ENCODE assay signal across 9 mouse cellular contexts in the genomic region with DNA sequence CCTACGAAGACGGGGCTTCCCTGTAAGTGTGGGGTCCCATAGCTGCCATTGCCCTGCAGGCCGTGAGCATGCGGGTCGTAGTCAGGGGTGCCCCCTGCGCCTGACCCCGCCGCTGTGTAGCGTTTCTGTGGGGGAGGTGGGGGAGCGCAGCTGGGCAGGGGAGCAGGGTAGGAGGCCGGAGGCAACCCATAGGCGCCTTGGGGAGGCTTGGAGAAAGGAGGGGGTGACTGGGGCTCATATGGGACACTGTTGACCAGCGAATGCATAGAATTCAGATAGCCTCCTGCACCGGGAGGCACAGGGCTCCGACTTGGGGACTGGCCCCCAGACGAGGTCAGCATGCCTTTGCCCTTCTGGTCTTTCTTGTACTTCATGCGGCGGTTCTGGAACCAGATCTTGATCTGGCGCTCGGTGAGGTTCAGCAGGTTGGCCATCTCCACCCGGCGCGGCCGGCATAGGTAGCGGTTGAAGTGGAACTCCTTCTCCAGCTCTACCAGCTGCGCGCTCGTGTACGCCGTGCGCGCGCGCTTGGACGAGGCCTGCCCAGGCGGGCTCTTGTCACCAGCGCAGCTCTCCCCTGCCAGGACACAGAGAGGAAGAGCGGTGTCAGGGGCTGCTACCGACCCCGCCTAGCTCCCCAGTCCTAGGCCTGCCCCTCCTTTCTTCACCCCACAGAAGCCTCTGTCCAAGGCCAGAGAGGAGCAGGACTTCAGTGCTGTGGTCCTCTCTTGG. TPM values are rescaled to one million over a fixed set of nuclear protein-coding genes. Genes with fewer than 3 reads are reported as not detected.
DNase-seq lines count a peak whose midpoint lies in the region; ATAC-seq and TF ChIP-seq lines count a peak whose summit lies in the region.
"Had no signal": no experiment of that assay in that cellular context is flagged by ENCODE, and none has a peak within 500 bp of the region (broad histone marks: within the 10 kb centered on the region; RNA-seq: fewer than 3 reads in every experiment).

No protein-coding gene starts in this region.

- peak overlapping the region; percentile 70 for H3K4me2 ChIP-seq in intestine, embryonic 14.5 days (ENCODE audit: low read length)
- no peak overlapping the region for H3K4me2 ChIP-seq in liver, embryonic 14.5 days (ENCODE audit: low read depth)

- no peaks in the 10 kb centered on the region for H3K36me3 ChIP-seq in intestine, embryonic 14.5 days (ENCODE audit: control insufficient read depth, insufficient read depth, low read length)
- H3K36me3 ChIP-seq in liver, embryonic 14.5 days (replicated peaks; ENCODE audit: control insufficient read depth, insufficient read depth, low read depth), result no peaks in the 10 kb centered on the region
- H3K36me3 ChIP-seq in thymus, adult 2 months (ENCODE audit: control insufficient read depth, insufficient read depth, low read length), result no peaks in the 10 kb centered on the region

- H3K9ac ChIP-seq in intestine, embryonic 14.5 days (ENCODE audit: low read length), result peak overlapping the region; percentile 87
- H3K9ac ChIP-seq in liver, embryonic 14.5 days (replicated peaks), result no peak overlapping the region

- peak; percentile 76 for DNase-seq in embryo, embryonic 11 days
- DNase-seq in embryo, embryonic 9.5 days (ENCODE audit: extremely low spot score), result no peak
- DNase-seq in adrenal gland, postnatal 10 days, result peak; percentile 65
- peak; percentile 75 for DNase-seq in intestine, embryonic 14.5 days (ENCODE audit: low spot score)
- DNase-seq in liver, embryonic 14.5 days (ENCODE audit: low read depth in 3 of 3, low spot score in 3 of 3), result no peak
- no peak for DNase-seq in left cerebral cortex, postnatal 14 days (ENCODE audit: low spot score in 2 of 2)
- DNase-seq in thymus, adult 2 months, result no peak
- no peak for DNase-seq in layer of hippocampus, adult 2 months (ENCODE audit: low spot score in 2 of 2)

- TF ChIP-seq POLR2A in thymus, adult 2 months (IDR thresholded peaks at IDR 0.05; ENCODE audit: control insufficient read depth, extremely low read depth, insufficient read depth, low read length, poor library complexity), result no peak

- H3K27ac ChIP-seq in intestine, embryonic 14.5 days (ENCODE audit: low read depth), result peak overlapping the region; percentile 88
- no peak overlapping the region for H3K27ac ChIP-seq in liver, embryonic 14.5 days
- H3K27ac ChIP-seq in thymus, adult 2 months (ENCODE audit: control insufficient read depth, insufficient read depth, low read length), result no peak overlapping the region
- H3K27ac ChIP-seq in layer of hippocampus, adult 2 months, result no peak overlapping the region

- H3K4me3 ChIP-seq in intestine, embryonic 14.5 days (ENCODE audit: low read depth, low read length), result peak overlapping the region; percentile 59
- no peak overlapping the region for H3K4me3 ChIP-seq in liver, embryonic 14.5 days (ENCODE audit: insufficient read depth in 1 of 2, low read depth in 2 of 2, low read length in 2 of 2)
- H3K4me3 ChIP-seq in thymus, adult 2 months (ENCODE audit: control insufficient read depth, insufficient read depth, low read length), result no peak overlapping the region
- no peak overlapping the region for H3K4me3 ChIP-seq in layer of hippocampus, adult 2 months
- H3K4me3 ChIP-seq: myocyte had no signal

- H3K27me3 ChIP-seq in intestine, embryonic 14.5 days (replicated peaks; ENCODE audit: control insufficient read depth, insufficient read depth, low read length), result 0 out of 2 replicates have a peak, but pooled peaks cover 8% of the 10 kb centered on the region
- peaks cover 98% of the 10 kb centered on the region for H3K27me3 ChIP-seq in liver, embryonic 14.5 days (ENCODE audit: control insufficient read depth, insufficient read depth, low read length)
- H3K27me3 ChIP-seq in thymus, adult 2 months (ENCODE audit: control insufficient read depth, insufficient read depth, low read length), result 0 out of 2 replicates have a peak, but pooled peaks cover 2% of the 10 kb centered on the region

- no peaks in the 10 kb centered on the region for H3K9me3 ChIP-seq in intestine, embryonic 14.5 days (ENCODE audit: control insufficient read depth, low read length)
- no peaks in the 10 kb centered on the region for H3K9me3 ChIP-seq in liver, embryonic 14.5 days (ENCODE audit: control insufficient read depth, low read length)

- WGBS in intestine, embryonic 14.5 days, result 28% methylated on average over 40 of the region's 40 CpGs
- 10% methylated on average over 40 of the region's 40 CpGs for WGBS in liver, embryonic 14.5 days (ENCODE audit: insufficient replicate concordance)
- 92% methylated on average over 40 of the region's 40 CpGs for WGBS in thymus, adult 2 months

- intact Hi-C loops in left cerebral cortex, postnatal 14 days (cut with DNase I), result no loop called here

- ATAC-seq in intestine, embryonic 14.5 days (replicated peaks; ENCODE audit: low FRiP score, low TSS enrichment, low read depth), result no peak
- peak; percentile 55; the same call in 1 of the 2 replicates for ATAC-seq in liver, embryonic 14.5 days (ENCODE audit: insufficient read depth)

- H3K4me1 ChIP-seq in intestine, embryonic 14.5 days (replicated peaks; ENCODE audit: control insufficient read depth, insufficient read depth, low read length), result peaks cover 42% of the 10 kb centered on the region
- H3K4me1 ChIP-seq in liver, embryonic 14.5 days (replicated peaks; ENCODE audit: control insufficient read depth in 2 of 2, insufficient read depth in 2 of 2, low read length in 1 of 2), result no peaks in the 10 kb centered on the region
- H3K4me1 ChIP-seq in thymus, adult 2 months (replicated peaks; ENCODE audit: control insufficient read depth, insufficient read depth, low read length), result no peaks in the 10 kb centered on the region

- TF ChIP-seq CTCF in liver, embryonic 14.5 days (IDR thresholded peaks at IDR 0.05; ENCODE audit: low read depth), result no peak
- TF ChIP-seq CTCF in thymus, adult 2 months (IDR thresholded peaks at IDR 0.05; ENCODE audit: borderline replicate concordance, control insufficient read depth, extremely low read depth, insufficient read depth, low read length, poor library complexity), result no peak
- no peak for TF ChIP-seq CTCF in layer of hippocampus, adult 2 months (conservative IDR thresholded peaks at IDR 0.05)

- TF ChIP-seq EP300 in liver, embryonic 14.5 days (IDR thresholded peaks at IDR 0.05; ENCODE audit: low read depth), result no peak

RNA-seq across cellular contexts. Expression of a gene that starts 5.7 kb away (rescaled TPM):
- 1 to 10 TPM; 2.3 to 5.1 TPM for total RNA-seq in adrenal gland, postnatal 10 days (2021)
- polyA plus RNA-seq in intestine, embryonic 14.5 days (2014; fragmentation: Nextera tagmentation; extraction: Ambion mirVana), result 10.1 and 10.8 TPM in 2 replicates
- polyA plus RNA-seq in liver, embryonic 14.5 days (2012; rRNA removed), result 0.26 and 0.30 TPM in 2 replicates
- 0.14 and 0.33 TPM in 2 replicates for polyA plus RNA-seq in liver, embryonic 14.5 days (2014; fragmentation: Nextera tagmentation; extraction: Ambion mirVana)
- not detected for total RNA-seq in left cerebral cortex, postnatal 14 days (2021)
- 0.85 and 1.4 TPM in 2 replicates for polyA plus RNA-seq in thymus, adult 2 months (2012; rRNA removed)
- not detected for total RNA-seq in layer of hippocampus, adult 2 months (2021)

RNA-seq across cellular contexts. Expression of a gene that starts 7.0 kb away (rescaled TPM):
- total RNA-seq in adrenal gland, postnatal 10 days (2021), result under 1 TPM; 0.27 to 0.94 TPM
- polyA plus RNA-seq in intestine, embryonic 14.5 days (2014; fragmentation: Nextera tagmentation; extraction: Ambion mirVana), result 2.5 and 2.8 TPM in 2 replicates
- 0.03 and 0.04 TPM in 2 replicates for polyA plus RNA-seq in liver, embryonic 14.5 days (2012; rRNA removed)
- polyA plus RNA-seq in liver, embryonic 14.5 days (2014; fragmentation: Nextera tagmentation; extraction: Ambion mirVana), result 0.03 TPM in 1 of 2 replicates, not detected in the other
- total RNA-seq in left cerebral cortex, postnatal 14 days (2021), result not detected
- 0.04 TPM in 1 of 2 replicates, not detected in the other for polyA plus RNA-seq in thymus, adult 2 months (2012; rRNA removed)
- not detected for total RNA-seq in layer of hippocampus, adult 2 months (2021)

RNA-seq across cellular contexts. Expression of a gene that starts 12.2 kb away (rescaled TPM):
- 1 to 10 TPM in 1 of 2 experiments, under 1 TPM in 1; 0.91 to 1.2 TPM for total RNA-seq in adrenal gland, postnatal 10 days (2021)
- 1.2 and 1.4 TPM in 2 replicates for polyA plus RNA-seq in intestine, embryonic 14.5 days (2014; fragmentation: Nextera tagmentation; extraction: Ambion mirVana)
- polyA plus RNA-seq in liver, embryonic 14.5 days (2012; rRNA removed), result 0.21 and 0.33 TPM in 2 replicates
- polyA plus RNA-seq in liver, embryonic 14.5 days (2014; fragmentation: Nextera tagmentation; extraction: Ambion mirVana), result 0.40 and 0.47 TPM in 2 replicates
- total RNA-seq in left cerebral cortex, postnatal 14 days (2021), result not detected
- 0.43 and 0.63 TPM in 2 replicates for polyA plus RNA-seq in thymus, adult 2 months (2012; rRNA removed)
- not detected for total RNA-seq in layer of hippocampus, adult 2 months (2021)

RNA-seq across cellular contexts. Expression of a gene that starts 21.2 kb away (rescaled TPM):
- 10 to 100 TPM in 1 of 2 experiments, 1 to 10 TPM in 1; 8.0 to 11.4 TPM for total RNA-seq in adrenal gland, postnatal 10 days (2021)
- polyA plus RNA-seq in intestine, embryonic 14.5 days (2014; fragmentation: Nextera tagmentation; extraction: Ambion mirVana), result 7.5 and 7.7 TPM in 2 replicates
- 0.25 and 0.26 TPM in 2 replicates for polyA plus RNA-seq in liver, embryonic 14.5 days (2012; rRNA removed)
- polyA plus RNA-seq in liver, embryonic 14.5 days (2014; fragmentation: Nextera tagmentation; extraction: Ambion mirVana), result 0.09 and 0.14 TPM in 2 replicates
- not detected for total RNA-seq in left cerebral cortex, postnatal 14 days (2021)
- 1.2 and 1.5 TPM in 2 replicates for polyA plus RNA-seq in thymus, adult 2 months (2012; rRNA removed)
- not detected for total RNA-seq in layer of hippocampus, adult 2 months (2021)

RNA-seq across cellular contexts. Expression of a gene that starts 34.1 kb away (rescaled TPM):
- 10 to 100 TPM; 28.0 to 28.2 TPM for total RNA-seq in adrenal gland, postnatal 10 days (2021)
- polyA plus RNA-seq in intestine, embryonic 14.5 days (2014; fragmentation: Nextera tagmentation; extraction: Ambion mirVana), result 30.1 and 34.1 TPM in 2 replicates
- 0.52 and 0.97 TPM in 2 replicates for polyA plus RNA-seq in liver, embryonic 14.5 days (2012; rRNA removed)
- polyA plus RNA-seq in liver, embryonic 14.5 days (2014; fragmentation: Nextera tagmentation; extraction: Ambion mirVana), result 0.16 and 0.43 TPM in 2 replicates
- total RNA-seq in left cerebral cortex, postnatal 14 days (2021), result not detected
- polyA plus RNA-seq in thymus, adult 2 months (2012; rRNA removed), result 1.1 and 1.5 TPM in 2 replicates
- total RNA-seq in layer of hippocampus, adult 2 months (2021), result not detected

Comparison
In these comparisons a context has a peak if more than half of its experiments do, and no peak if none do; other contexts are left out.
1. DNase-seq: peak in embryo, embryonic 11 days (single experiment), adrenal gland, postnatal 10 days (single experiment) and intestine, embryonic 14.5 days (single experiment); none in embryo, embryonic 9.5 days (single experiment), liver, embryonic 14.5 days (0 of 3), left cerebral cortex, postnatal 14 days (0 of 2), thymus, adult 2 months (single experiment) and layer of hippocampus, adult 2 months (0 of 2).